Mouse (Mus musculus): Measurements from ENCODE around the gene Uts2.
A peak's percentile ranks its signal among the peaks of the same experiment; 100 is the strongest.

Uts2 gene

DNA sequence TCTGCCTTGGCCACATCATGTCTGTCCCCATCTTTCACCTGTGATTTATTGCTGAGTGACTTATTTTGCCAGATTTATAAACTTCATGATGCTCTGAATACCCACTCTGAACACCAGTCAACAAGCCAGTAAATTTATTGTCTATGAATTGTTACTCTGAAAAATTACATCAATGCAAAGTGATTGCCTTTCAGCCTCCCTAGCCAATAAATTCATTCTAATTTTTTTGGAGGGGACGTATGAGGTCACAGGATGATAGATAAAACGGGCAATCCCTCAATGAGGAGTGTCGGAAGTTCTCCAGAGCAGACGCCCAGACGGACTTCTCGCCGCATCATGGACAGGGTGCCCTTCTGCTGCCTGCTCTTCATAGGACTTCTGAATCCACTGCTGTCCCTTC, at the start of gene Uts2:
Gene Uts2, plus strand, starts transcription at position 301 of the 400 bp plus-strand sequence.
- DNase-seq (ENCODE audit: low spot score) = no peak

DNA sequence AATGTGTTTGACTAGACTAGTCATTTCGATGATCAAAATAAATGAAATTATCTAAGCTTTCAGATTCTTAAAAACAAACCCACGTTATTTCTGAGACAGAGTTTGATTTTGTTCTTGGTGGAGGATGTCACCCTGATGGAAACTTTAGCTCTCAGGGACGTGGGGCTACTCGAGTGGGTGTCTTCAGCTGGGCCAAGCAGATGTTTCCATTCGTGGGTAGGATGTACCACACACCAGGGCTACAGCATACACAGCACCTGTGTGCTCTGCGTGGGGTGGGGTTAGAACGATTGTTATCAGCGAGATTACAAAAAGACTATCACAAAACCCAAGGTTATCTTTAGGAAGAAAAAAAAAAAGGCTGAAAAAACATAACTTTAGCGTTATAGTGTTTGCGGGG, 45.9 kb upstream of the Uts2 start:
- DNase-seq (ENCODE audit: low spot score) = no peak

DNA sequence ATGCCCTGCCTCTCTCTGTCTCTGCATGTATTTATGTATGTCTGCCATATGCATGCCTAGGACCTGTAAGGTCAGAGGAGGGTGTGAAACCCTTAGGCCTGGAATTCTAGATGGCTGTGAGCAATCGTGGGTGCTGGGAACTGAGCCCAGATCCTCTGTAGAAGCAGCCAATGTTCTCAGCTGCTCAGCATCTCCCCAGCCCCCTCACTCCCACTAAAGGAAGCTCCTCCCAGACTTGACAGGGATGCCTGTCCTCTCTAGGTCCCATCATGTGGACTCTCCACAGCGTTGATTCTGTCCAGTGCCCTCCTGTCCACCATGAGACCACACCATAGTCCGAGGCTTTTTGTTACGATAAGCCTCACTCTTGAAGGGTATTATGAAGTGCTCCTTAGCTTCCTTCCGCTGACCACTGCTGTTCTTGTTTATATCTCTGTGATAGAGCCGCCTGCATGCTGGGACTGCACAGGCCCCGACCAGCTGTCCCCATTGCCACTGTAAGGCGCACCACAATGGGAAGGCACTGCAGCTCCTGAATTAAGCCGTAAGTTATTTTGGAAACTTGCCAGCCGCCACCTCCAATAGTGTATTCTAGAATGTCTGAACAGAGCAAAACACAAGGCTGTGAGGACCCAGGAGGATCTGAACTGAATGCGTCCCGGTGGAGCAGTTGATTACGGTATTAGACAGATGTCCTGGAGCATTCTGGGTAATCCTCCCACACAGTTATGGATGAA, 40.4 kb upstream of the Uts2 start:
- no peak for DNase-seq (ENCODE audit: low spot score)

DNA sequence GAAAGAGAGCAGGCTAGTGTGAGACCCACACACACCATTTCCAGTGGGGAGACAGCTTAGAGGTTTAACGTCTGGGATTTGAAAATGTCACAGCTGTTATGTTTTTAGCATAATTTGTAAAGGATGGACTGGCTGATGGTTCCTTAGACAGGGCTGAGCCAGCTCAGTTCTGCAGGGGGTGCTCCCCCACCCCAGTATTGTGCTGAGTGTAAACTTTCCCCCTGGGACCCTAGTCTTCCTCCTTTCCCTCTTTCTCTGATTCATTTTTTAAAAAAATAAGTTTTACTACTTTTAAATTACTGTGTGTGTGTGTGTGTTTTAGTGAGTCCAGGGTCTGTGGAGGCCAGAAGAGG, 39.8 kb upstream of the Uts2 start:
- DNase-seq (ENCODE audit: low spot score) = no peak

DNA sequence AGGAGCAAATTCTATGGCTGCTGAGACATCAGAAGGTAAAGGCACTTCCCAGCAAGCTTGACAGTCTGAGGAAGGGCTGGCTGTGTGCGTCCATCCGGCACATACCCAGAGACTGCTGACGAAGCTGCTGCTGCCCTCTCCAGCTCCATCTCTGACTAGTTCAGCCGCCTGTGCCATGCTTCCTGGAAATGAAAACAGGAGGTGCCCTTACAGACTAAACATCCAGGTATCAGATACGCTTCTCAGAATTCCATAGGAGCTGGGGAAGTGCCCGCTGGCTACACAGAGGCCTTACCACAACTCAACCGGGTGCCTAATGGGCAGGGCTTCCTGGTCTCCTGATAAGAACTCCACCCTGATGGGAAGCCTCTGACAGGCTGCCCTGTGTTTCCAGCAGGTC, 38.4 kb upstream of the Uts2 start:
- DNase-seq (ENCODE audit: low spot score) = no peak

DNA sequence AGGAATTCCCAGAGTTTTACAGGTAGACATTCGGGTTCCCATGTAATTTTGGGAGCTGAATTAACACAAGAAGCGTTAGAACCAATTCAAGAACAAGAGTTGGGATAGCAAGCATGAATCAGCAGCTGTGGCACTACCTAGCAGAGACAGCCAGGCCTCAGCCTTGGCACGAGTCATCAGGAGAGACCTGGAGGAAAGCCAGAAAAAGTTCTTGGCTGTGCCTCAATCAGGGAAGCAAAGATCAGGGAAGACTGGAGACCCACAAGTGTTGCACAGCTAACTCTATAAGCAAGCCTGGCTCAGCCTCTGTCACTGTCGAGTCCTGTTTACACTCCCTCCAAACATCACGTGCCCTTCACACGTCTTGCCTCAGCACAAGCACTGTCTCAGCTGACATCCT, 34.7 kb upstream of the Uts2 start:
- DNase-seq (ENCODE audit: low spot score) = no peak

DNA sequence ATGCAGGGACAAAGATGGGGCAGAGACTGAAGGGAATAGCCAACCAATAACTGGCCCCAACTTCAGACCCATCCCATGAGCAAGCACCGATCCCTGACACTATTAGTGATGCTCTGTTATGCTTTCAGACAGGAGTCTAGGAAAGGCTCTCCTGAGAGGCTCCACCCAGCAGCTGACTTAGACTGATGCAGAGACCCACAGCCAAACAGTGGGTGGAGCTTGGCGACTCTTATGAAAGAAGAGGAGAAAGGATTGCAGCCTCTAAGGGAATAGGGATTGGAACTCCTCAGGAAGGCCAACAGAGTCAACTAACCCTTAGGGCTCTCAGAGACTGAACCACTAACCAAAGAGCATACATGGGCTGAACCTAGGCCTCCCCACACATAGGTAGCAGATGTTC, 33.2 kb upstream of the Uts2 start:
- no peak for DNase-seq (ENCODE audit: low spot score)

DNA sequence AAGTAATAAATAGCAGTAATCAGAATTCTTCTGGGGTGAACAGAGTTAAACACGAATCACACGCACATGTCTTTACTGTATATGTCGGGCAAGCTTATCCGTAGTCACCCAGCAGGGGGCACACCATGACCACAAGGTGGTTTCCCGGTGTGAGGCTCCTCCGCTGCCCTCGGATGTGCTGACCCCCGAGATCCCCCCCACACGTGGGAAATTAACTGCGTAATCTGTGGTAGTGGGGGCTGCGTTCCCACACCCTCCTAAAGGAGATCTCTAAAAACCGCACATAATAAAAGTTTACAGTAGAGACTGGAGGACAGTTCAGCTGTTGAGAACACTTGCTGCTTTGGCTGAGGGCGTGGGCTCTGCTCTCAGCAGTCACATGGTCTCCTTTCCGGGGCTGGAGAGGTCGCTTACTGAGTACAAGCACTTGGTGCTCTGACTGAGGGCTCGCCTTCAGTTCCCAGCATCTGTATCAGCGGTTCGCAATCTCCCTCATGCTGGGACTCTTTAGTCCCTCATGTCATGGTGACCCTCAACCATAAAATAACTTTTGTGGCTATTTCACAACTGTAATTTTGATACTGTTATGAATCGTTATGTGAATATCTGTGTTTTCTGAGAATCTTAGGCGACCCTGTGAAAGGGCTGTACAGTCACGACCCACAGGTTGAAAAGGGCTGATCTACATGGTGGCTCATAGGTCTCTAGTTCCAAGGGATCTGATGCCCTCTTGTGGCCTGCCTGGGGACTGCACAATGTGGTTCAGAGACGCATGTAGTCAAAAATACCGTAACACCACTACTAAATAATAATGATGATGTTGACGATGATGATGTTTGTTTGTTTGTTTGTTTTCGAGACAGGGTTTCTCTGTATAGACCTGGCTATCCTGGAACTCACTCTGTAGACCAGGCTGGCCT, 32.0 kb upstream of the Uts2 start:
- DNase-seq (ENCODE audit: low spot score) = peak; percentile 87

DNA sequence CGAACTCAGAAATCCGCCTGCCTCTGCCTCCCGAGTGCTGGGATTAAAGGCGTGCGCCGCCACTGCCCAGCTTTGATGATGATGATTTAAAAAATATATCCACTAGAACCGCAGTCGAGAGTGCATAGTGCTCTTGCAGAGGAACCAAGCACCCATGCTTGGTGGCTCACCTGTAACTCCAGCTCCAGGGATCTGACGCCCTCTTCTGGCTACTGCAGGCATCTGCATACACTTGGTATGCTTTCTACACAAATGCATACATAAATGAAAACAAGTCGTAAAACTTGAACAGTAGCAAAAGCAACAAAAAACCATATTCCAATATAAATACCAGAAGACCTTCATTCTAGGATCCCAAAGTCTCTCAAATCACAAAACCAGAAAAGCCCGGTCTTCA, 31.3 kb upstream of the Uts2 start:
- no peak for DNase-seq (ENCODE audit: low spot score)

DNA sequence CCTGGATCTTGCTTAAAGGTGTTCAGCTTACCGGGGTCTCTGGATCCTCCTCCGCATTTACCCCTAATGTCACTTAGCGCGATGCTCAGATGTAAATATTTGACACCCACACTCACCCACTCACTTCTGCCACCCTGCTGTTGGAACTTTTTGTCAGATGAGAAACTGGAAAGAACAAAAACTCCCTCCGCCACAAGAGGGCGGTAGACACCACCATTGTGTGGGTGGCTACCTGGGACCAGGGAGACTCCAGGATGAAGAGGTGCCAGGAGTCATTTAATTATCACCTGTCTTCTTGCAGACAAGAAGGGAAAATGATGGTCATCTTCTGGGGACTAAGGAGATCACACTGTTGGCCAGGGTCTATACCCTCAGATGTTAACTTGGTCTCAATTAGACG, 30.3 kb upstream of the Uts2 start:
- DNase-seq (ENCODE audit: low spot score) = peak; percentile 45

DNA sequence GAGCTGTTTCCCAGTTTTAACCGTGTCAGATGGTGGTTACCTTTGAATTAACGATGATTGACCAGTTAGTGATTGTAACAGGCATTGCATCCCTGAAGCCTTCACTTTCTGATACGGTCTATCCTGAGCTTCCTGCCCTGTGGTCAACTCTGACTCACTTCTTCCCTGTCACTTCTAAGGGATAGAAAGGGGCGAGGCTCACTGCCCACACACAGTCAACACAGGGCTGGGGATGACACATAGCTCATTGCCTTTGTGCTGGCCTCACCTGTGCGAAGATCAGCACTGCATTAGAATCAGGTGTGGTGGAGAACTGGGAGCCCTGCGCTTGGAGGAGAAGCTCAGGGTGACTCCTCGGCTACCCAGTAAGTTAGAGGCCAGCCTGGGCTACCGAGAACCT, 27.9 kb upstream of the Uts2 start:
- no peak for DNase-seq (ENCODE audit: low spot score)

DNA sequence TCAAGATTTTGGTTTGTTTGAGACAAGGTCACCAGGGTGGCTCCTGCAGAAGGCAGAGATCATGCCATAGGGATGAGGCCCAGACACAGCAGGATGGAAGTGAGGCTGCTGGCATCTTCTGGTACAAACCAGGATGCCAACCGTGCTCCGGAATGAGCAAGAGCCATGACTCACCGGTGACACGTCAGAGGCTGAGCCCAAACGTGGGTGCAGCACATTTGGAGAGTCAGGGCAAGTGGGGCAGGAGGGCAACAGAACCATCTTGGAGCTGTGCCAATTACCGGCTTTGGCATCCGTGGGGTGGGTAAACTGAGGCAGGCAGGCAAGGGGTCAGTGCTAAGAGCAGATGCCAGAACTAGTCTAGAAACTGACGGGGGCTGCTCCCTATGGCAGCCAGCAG, 23.6 kb upstream of the Uts2 start:
- DNase-seq (ENCODE audit: low spot score) = no peak

DNA sequence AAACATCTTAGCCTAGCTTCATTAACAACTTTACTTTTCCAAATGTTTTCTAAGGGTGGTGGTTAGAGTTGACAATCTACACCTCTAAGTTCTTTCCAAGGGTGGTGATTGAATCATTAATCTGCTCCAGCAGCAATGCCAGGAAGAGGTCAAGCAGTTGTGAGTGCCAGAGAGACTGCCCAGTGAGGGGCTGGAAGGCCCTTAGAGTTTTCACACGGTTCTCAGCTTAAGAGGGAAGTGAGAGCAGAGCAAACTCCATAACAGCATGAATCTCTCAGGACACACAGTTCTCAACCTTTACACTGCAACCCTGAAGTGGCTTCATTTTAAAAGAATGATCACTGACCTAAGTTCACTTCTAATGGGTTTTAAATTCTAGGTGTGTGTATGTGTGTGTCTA, 21.8 kb upstream of the Uts2 start:
- DNase-seq (ENCODE audit: low spot score) = no peak

DNA sequence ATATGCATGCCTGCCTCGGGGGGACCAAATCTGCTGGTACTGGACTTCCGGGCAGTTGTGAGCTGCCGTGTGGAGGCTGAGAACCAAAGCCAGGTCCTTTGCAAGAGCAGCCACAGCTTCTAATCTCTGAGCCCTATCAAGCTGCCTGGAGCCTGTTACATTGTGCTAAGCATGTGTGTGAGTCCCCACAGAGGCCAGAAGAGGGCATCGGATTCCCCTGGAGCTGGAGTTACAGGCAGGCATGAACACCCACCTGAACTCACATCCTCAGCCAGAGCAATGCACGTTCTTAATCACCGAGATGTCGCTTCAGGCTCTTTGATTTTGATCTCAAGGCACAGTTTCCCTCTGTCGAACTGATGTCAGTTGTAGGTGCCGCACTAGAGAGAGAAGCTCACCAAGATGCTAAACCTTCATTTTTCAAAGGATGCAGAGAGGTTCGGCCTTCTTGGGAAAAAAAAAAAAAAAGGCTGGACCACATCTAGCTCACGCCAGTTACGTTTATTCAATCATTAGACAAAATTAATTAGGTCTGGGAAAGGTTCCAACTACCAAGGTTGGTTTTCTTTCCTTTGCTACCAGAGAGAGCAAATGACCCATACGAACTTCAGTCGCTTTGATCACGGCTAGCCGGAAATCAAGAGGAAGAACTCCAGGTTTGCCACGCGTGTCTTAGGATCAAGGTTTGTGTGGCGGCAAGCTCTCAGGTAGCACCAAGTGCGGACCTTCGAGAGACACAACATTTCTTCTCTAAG, 18.6 kb upstream of the Uts2 start:
- no peak for DNase-seq (ENCODE audit: low spot score)

DNA sequence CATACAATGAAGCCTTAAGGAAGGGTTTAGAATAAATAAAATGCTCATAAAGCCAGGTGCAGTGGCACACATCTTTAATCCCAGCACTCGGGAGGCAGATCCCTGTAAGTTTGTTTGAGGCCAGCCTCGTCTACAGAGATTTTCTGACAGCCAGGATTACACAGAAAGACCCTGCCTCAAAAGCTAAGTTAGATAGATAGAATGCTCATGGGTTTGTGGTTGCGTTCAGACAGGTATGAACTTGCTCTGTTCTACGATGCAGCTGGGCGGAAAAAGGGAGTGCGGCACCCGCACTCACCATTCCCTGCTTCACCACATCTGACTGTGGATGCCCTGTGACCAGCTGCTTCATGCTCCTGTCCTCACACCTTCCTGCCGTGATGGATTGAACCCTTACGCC, 17.4 kb upstream of the Uts2 start:
- no peak for DNase-seq (ENCODE audit: low spot score)

DNA sequence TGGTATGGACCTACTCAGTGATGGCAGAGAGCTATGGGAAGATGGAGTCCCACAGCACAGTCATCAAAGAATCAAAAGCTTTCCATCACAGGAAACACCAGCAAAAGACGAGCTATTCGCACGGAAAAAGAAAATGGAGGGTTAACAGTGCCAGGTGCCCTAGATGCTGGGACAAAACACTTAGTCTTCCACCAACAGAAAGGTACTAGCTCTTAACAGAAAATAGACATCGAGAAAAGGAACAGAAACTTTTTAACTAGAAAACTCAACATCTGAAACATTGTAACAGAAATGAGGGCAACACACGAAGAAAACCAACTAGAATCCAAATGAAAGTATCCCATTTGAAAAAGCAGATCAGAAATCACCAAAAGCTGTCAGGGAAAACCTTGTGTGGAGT, 16.7 kb upstream of the Uts2 start:
- DNase-seq (ENCODE audit: low spot score) = no peak

DNA sequence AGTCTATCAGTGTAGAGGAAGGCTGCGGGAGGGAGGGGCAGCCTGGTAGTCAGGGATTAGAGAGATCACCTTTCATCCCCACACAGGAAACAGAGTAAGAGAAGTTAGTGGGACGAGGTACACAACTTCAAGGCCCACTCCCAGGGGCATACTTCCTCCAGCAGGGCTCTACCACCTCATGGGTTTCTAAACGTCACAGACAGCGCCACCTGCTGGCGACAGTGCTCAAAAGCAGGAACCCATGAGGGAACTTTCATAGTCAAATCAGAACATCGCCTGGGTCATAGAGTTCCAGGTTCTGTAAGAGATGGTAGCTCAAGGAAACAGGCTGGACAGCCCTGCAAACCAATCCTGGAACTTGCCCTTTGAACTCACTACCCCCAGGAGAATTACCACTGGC, 6.7 kb upstream of the Uts2 start:
- DNase-seq (ENCODE audit: low spot score) = no peak

DNA sequence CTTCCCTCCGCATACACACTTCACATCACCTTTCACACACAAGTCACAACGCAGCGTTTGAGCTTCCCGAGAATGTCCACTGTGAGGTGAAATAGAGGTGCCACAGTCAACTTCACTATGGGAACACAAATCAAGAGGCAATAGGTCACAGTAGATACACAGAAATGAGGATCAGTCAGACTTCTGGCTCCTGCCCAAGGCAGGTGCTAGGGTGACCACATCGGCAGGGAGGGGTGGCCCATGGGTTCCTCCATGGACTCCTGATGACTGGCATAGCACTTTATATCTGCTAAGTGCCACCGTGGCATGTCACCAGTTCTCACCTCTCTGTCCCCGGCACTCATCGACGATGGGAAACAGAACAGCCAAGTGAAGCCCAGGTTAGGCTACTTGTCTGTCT, 1.7 kb downstream of the Uts2 start:
- DNase-seq (ENCODE audit: low spot score) = no peak

DNA sequence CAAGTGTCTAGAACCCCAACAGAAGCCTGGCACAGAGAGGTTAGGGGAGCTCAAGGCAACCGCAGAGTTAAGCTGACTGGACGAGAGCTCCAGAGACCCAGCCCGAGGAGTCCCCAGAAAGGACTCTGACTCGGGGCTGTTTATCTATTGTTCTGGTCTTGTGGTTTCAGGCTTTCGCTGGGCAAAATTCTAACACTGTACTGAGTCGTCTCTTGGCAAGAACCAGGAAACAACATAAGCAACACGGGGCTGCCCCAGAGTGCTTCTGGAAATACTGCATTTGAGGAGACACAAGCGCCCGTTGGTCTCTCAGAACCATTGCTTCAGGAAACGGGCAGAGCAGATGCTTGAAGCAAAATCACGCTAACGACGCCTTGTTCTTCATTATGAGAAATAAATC, 4.5 kb downstream of the Uts2 start:
- DNase-seq (ENCODE audit: low spot score) = no peak

DNA sequence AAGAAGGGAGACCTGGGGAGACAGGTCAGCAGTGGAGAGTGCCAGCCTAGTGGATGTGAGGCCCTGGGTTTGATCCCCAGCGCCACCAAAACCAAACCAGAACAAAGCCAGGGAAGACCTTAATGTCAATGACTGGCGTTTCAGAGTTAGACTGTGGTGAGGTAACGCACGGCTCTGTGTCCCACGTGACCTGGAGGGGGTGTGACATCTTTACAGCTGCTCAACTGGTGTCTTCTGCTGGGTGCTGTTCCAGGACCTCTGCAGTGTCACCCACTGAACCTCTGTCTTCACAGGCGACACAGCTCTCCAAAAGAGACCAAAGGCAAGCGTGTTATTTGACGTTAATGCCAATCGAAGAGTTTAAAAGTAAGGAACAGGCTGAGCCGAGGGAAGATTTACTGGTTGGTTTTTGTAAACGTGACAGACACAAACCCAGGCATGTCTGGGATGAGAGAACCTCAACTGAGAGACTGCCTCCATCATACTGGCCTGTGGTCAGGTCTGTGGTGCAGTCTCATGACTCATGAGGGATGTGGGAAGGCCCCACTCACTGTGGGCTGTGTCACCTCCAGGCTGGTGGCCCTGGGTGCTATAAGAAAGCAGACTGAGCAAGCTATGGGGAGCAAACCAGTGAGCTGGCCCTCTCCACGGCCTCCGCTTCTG, 8.9 kb downstream of the Uts2 start:
- DNase-seq (ENCODE audit: low spot score) = no peak

DNA sequence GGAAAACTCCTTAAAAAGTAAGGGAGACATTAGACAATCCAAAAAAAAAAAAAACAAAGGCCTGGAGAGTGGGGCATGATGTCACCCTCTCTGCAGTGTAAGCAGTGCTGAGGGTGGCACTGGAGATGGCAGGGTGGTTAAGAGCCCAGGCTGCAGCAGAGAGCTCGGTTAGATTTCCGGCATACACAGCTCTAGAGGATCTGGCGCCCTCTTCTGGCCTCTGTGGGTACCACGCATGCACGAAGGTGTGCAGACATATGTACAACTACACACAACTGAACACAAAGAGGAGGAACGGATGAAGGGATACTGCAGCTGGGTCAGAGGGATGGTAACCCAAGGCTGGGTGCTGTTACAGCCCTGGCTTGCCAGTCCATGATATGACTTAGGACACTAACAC, 10.0 kb downstream of the Uts2 start:
- DNase-seq (ENCODE audit: low spot score) = peak; percentile 34

DNA sequence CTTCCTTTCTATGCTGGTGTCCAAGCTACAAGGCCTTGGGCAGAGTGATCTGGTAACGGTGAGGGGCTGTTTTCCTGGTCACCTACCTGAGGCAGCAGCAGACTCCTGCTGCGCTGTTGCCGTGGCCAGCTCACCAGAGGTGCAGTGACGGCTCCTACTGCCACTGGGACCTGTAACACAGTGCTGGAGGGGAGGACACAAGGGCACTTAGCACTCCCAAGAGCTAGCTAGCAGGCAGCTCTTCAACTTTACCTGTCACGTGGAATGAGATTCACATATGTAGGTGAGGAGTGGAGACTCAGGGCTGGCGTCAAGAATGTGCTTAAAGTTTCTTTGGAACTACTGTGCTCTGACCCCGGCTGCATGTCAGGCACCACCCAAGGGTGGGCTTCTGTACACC, 13.4 kb downstream of the Uts2 start:
- DNase-seq (ENCODE audit: low spot score) = no peak

Data from ovary, postnatal 14 days (tissue).